31 mouse cellular contexts compared by ENCODE assay signal in the genomic region with DNA sequence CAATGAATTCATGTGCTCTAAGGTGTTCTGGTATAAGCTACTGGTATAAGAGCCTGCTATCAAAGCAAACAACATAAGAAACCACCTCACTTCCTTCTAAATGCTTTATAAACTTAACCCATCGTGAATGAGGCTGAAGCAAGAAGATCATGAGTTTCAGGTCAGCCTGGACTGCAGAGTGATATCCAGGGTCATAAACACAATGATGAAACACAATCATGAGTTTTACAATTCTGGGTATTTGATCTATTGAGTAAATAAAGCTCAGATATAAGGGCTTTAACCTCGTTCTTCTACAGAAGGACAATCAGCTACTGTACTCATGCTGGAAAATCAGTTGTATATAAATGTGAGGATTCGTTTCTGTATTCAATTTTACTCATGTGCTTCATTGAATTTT.
"Had no signal": no experiment of that assay in that cellular context is flagged by ENCODE, and none has a peak within 500 bp of the region (broad histone marks: within the 10 kb centered on the region; RNA-seq: fewer than 3 reads in every experiment).

No protein-coding gene starts in this region.

- H3K9me3 ChIP-seq: limb, embryonic 10.5 days; limb, embryonic 12.5 days; limb, embryonic 13.5 days; limb, embryonic 15.5 days; liver, embryonic 12.5 days; liver, embryonic 13.5 days; liver, embryonic 15.5 days; lung, embryonic 15.5 days; megakaryocyte, embryonic 14.5 days; midbrain, embryonic 10.5 days; midbrain, embryonic 12.5 days; midbrain, embryonic 13.5 days; midbrain, embryonic 15.5 days had no signal

- H3K4me1 ChIP-seq: limb, embryonic 10.5 days; limb, embryonic 12.5 days; limb, embryonic 13.5 days; limb, embryonic 15.5 days; liver, embryonic 12.5 days; liver, embryonic 13.5 days; liver, embryonic 15.5 days; lung, embryonic 15.5 days; megakaryocyte, embryonic 14.5 days; midbrain, embryonic 10.5 days; midbrain, embryonic 12.5 days; midbrain, embryonic 13.5 days; midbrain, embryonic 15.5 days had no signal

- DNase-seq: left cerebral cortex, postnatal 4 days; liver; liver, embryonic 13.5 days; lung, adult 18-20 months; lung, adult 2 months; lung, embryonic 14.5 days; lung, postnatal 10 days; lung, postnatal 14 days; lung, postnatal 36 days; lung, postnatal 4 days; midbrain, embryonic 14.5 days had no signal

- H3K27me3 ChIP-seq: limb, embryonic 12.5 days; limb, embryonic 13.5 days; limb, embryonic 15.5 days; liver, embryonic 12.5 days; liver, embryonic 13.5 days; liver, embryonic 15.5 days; lung, embryonic 15.5 days; megakaryocyte, embryonic 14.5 days; midbrain, embryonic 12.5 days; midbrain, embryonic 13.5 days; midbrain, embryonic 15.5 days had no signal

- H3K4me3 ChIP-seq: left cerebral cortex, adult 2 months; limb, embryonic 10.5 days; limb, embryonic 12.5 days; limb, embryonic 13.5 days; limb, embryonic 15.5 days; liver, embryonic 12.5 days; liver, embryonic 13.5 days; liver, embryonic 15.5 days; lung, embryonic 15.5 days; megakaryocyte, embryonic 14.5 days; midbrain, embryonic 10.5 days; midbrain, embryonic 12.5 days; midbrain, embryonic 13.5 days; midbrain, embryonic 15.5 days; myocyte had no signal

- H3K4me2 ChIP-seq: limb, embryonic 12.5 days; limb, embryonic 13.5 days; limb, embryonic 15.5 days; liver, embryonic 11.5 days; liver, embryonic 12.5 days; liver, embryonic 13.5 days; liver, embryonic 15.5 days; lung, embryonic 14.5 days; lung, embryonic 15.5 days; midbrain, embryonic 11.5 days; midbrain, embryonic 12.5 days; midbrain, embryonic 13.5 days; midbrain, embryonic 15.5 days had no signal

- H3K27ac ChIP-seq: left cerebral cortex, adult 2 months; limb, embryonic 10.5 days; limb, embryonic 12.5 days; limb, embryonic 13.5 days; limb, embryonic 15.5 days; liver, embryonic 12.5 days; liver, embryonic 13.5 days; liver, embryonic 14.5 days; liver, embryonic 15.5 days; lung, embryonic 15.5 days; macrophage; midbrain, embryonic 10.5 days; midbrain, embryonic 12.5 days; midbrain, embryonic 13.5 days; midbrain, embryonic 15.5 days had no signal

- H3K9ac ChIP-seq: limb, embryonic 12.5 days; limb, embryonic 13.5 days; limb, embryonic 15.5 days; liver, embryonic 12.5 days; liver, embryonic 13.5 days; liver, embryonic 14.5 days; liver, embryonic 15.5 days; lung, embryonic 14.5 days; lung, embryonic 15.5 days; midbrain, embryonic 12.5 days; midbrain, embryonic 13.5 days; midbrain, embryonic 15.5 days had no signal

- ATAC-seq: liver, embryonic 12.5 days; lung, postnatal 0 days; midbrain, embryonic 13.5 days; midbrain, embryonic 15.5 days; midbrain, embryonic 16.5 days had no signal
